Mouse (Mus musculus): Measurements from ENCODE around the gene Man1c1. TPM values are rescaled to one million over a fixed set of nuclear protein-coding genes. Genes with fewer than 3 reads are reported as not detected.
A peak's percentile ranks its signal among the peaks of the same experiment; 100 is the strongest.

The Man1c1 gene
- polyA plus RNA-seq, 1 experiment from 2014 or later: 1.5 TPM

DNA sequence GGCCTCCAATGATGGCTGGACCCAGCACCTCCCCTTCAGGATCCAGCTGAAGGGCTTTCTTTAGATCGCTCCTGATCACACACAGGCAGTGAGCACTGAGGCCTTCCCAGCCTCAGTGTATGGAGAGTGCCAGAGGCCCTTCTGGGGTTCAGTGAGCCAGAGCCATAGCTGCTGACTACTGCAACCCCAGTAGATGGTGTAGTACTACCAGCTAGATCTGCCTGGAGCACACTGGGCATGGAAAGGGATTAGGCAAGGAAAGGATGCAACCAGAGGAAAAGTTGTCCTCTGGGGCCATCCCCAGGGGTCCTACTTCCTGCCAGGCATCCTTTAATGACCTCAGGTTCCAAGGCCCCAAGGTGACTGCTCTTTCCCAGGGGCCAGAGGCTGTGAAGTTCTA, 150.5 kb downstream of the Man1c1 start:
- DNase-seq (ENCODE audit: low spot score): no peak
- Histone ChIP-seq H3K9me3 (ENCODE audit: control insufficient read depth, low read length) (no peaks in the 10 kb centered on the region), H3K4me3 (ENCODE audit: low read depth, low read length) (no peak overlapping the region), H3K27me3 (ENCODE audit: control insufficient read depth, insufficient read depth, low read length) (no peaks in the 10 kb centered on the region), H3K36me3 (ENCODE audit: control insufficient read depth, insufficient read depth, low read length) (no peaks in the 10 kb centered on the region; the same call in 1 of the 2 replicates), H3K4me1 (replicated peaks; ENCODE audit: control insufficient read depth, insufficient read depth) (0 out of 2 replicates have a peak, but pooled peaks cover 3% of the 10 kb centered on the region), H3K27ac (replicated peaks) (no peak overlapping the region), H3K9ac (ENCODE audit: low read length) (no peak overlapping the region), H3K4me2 (replicated peaks; ENCODE audit: low read depth) (no peak overlapping the region)
- 88% methylated on average over 1 of the region's 1 CpGs for WGBS
- TF ChIP-seq EP300 (optimal IDR thresholded peaks at IDR 0.05) (no peak), CTCF (IDR thresholded peaks at IDR 0.05; ENCODE audit: low read depth) (peak; percentile 43)
- ATAC-seq (ENCODE audit: low FRiP score, low TSS enrichment): no peak

DNA sequence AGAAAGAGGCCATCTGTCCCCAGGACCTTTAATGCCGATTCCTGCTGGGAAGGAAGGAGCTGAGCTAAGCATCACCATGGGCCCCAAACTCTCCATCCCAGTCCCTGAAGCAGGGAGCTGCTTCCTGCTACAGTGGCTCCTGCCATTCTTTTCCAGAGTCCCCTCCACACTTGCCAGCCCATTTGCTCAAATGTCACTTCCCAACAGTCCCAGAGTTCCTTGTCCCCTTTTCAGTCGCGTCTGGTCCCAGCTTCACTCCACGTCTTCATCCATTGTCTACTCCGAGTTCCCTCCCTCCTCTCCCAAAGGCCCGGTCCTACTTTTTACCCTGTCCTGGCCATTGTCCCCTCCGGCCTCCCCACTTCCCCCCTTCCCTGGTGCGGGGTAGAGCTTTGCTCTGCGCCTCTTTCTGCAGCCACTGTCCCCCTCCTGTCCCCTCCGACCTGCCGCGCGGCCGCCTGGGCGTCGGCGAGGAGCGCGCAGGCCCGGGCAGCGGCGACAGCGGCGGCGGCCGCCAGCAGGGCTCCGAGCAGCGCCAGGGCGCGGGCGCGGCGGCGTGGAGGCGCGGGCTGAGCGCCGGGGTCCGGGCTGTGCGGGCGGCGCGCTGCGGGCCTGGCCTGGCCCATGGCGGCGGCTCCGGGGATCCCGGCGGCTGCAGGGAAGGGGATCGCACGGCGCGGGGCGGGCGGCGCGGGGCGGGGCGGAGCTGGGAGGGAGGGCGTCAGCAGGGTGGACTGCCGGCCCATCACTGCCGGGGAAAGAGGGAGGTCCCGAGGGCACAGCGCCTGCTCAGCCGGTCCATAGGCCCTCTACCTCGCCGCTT, 152.4 kb downstream of the Man1c1 start, which contains the start of gene Selenon:
Gene Selenon (minus strand): TSS at position 673 of the 823 bp plus-strand sequence.
- DNase-seq (ENCODE audit: low spot score) (peak; percentile 72), ATAC-seq (ENCODE audit: low FRiP score, low TSS enrichment) (peak; percentile 62)
- peak within 1 kb of the TSS; percentile 54 for H3K4me3 ChIP-seq (ENCODE audit: low read depth, low read length)
- H3K9me3 ChIP-seq (ENCODE audit: control insufficient read depth, low read length): no peaks in the 10 kb centered on the region
- peak within 1 kb of the TSS; percentile 86 for H3K27ac ChIP-seq (replicated peaks)
- peak within 1 kb of the TSS; percentile 85 for H3K9ac ChIP-seq (ENCODE audit: low read length)
- 0 out of 2 replicates have a peak, but pooled peaks cover 6% of the 10 kb centered on the region for H3K4me1 ChIP-seq (replicated peaks; ENCODE audit: control insufficient read depth, insufficient read depth)
- peak within 1 kb of the TSS; percentile 87 for H3K4me2 ChIP-seq (replicated peaks; ENCODE audit: low read depth)
- H3K27me3 ChIP-seq (ENCODE audit: control insufficient read depth, insufficient read depth, low read length): no peaks in the 10 kb centered on the region
- no peak for TF ChIP-seq EP300 (optimal IDR thresholded peaks at IDR 0.05)
- TF ChIP-seq CTCF (IDR thresholded peaks at IDR 0.05; ENCODE audit: low read depth): no peak
- WGBS: under 1% methylated on average over 43 of the region's 67 CpGs
- no peaks in the 10 kb centered on the region; the same call in 1 of the 2 replicates for H3K36me3 ChIP-seq (ENCODE audit: control insufficient read depth, insufficient read depth, low read length)

DNA sequence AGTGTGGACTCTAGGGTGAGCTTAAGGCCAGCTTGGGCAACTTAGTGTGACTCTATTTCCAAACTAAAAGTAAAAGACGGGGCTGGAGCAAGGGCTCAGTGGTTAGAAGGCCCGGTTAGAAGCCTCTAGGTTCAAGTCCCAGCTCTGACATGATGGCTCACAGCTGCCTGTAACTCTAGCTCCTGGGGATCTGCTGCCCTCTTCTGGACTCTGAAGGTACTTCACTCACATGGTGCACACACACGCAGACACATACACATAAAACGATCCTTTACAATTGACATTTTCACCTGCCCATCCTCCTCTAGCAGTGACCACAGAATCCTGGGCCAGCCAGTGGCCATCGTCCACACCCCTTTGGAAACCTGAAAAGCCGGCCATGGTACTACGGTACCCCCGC, 154.2 kb downstream of the Man1c1 start:
- DNase-seq (ENCODE audit: low spot score) (no peak), ATAC-seq (ENCODE audit: low FRiP score, low TSS enrichment) (no peak)
- 0 out of 2 replicates have a peak, but pooled peaks cover 6% of the 10 kb centered on the region for H3K4me1 ChIP-seq (replicated peaks; ENCODE audit: control insufficient read depth, insufficient read depth)
- H3K9ac ChIP-seq (ENCODE audit: low read length): no peak overlapping the region
- H3K4me3 ChIP-seq (ENCODE audit: low read depth, low read length): no peak overlapping the region
- H3K36me3 ChIP-seq (ENCODE audit: control insufficient read depth, insufficient read depth, low read length): peaks cover 5% of the 10 kb centered on the region; the same call in 1 of the 2 replicates
- no peak overlapping the region for H3K27ac ChIP-seq (replicated peaks)
- H3K27me3 ChIP-seq (ENCODE audit: control insufficient read depth, insufficient read depth, low read length): no peaks in the 10 kb centered on the region
- H3K9me3 ChIP-seq (ENCODE audit: control insufficient read depth, low read length): no peaks in the 10 kb centered on the region
- no peak overlapping the region for H3K4me2 ChIP-seq (replicated peaks; ENCODE audit: low read depth)
- WGBS: 96% methylated on average over 8 of the region's 8 CpGs
- TF ChIP-seq EP300 (optimal IDR thresholded peaks at IDR 0.05) (no peak), CTCF (IDR thresholded peaks at IDR 0.05; ENCODE audit: low read depth) (peak; percentile 48)

DNA sequence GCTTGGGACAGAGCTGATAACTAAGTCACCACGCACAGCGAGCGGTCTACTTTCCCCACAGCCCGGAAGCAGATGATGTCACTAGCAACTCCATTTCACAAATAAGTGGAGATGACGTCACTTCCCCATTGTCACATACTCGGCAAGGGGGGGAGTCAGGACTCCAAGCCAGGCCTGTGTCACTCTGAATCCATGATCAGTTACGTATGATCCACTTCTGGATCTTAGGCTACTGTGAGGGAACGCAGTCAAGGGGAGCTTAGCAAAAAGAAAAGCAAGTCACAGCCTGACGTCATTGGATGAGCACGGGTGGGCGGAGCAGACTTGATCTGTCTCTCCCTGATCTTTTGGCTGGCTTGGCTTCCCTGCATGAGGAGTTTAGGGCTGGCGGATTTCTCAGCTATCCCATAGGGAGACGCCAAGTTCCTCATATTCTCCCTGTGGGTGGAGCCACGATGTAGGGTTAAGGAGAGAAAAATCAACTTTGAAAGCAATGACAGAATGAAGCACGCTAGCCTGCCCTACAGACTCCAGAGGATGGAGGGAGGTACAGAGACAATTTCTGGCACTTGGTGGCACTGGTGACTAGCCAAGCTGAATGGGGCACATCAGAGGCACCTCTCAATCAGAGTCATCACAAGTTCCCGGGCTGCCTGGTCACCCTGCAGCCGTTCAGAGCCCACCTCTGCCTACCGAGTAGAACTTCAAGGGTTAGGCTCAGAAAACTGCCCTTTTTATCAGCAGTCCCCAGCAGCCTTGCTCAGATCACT, 155.7 kb downstream of the Man1c1 start:
- Histone ChIP-seq H3K4me2 (replicated peaks; ENCODE audit: low read depth) (no peak overlapping the region), H3K4me3 (ENCODE audit: low read depth, low read length) (no peak overlapping the region), H3K9ac (ENCODE audit: low read length) (no peak overlapping the region), H3K4me1 (replicated peaks; ENCODE audit: control insufficient read depth, insufficient read depth) (0 out of 2 replicates have a peak, but pooled peaks cover 6% of the 10 kb centered on the region), H3K27me3 (ENCODE audit: control insufficient read depth, insufficient read depth, low read length) (no peaks in the 10 kb centered on the region), H3K36me3 (ENCODE audit: control insufficient read depth, insufficient read depth, low read length) (peaks cover 8% of the 10 kb centered on the region; the same call in 1 of the 2 replicates), H3K9me3 (ENCODE audit: control insufficient read depth, low read length) (no peaks in the 10 kb centered on the region), H3K27ac (replicated peaks) (0 out of 2 replicates have a peak overlapping the region, but pooled peaks have one; percentile 35)
- no peak for DNase-seq (ENCODE audit: low spot score)
- 50% methylated on average over 18 of the region's 18 CpGs for WGBS
- TF ChIP-seq CTCF (IDR thresholded peaks at IDR 0.05; ENCODE audit: low read depth): peak; percentile 15; the same call in 1 of the 2 replicates
- no peak for TF ChIP-seq EP300 (optimal IDR thresholded peaks at IDR 0.05)
- ATAC-seq (ENCODE audit: low FRiP score, low TSS enrichment): no peak

DNA sequence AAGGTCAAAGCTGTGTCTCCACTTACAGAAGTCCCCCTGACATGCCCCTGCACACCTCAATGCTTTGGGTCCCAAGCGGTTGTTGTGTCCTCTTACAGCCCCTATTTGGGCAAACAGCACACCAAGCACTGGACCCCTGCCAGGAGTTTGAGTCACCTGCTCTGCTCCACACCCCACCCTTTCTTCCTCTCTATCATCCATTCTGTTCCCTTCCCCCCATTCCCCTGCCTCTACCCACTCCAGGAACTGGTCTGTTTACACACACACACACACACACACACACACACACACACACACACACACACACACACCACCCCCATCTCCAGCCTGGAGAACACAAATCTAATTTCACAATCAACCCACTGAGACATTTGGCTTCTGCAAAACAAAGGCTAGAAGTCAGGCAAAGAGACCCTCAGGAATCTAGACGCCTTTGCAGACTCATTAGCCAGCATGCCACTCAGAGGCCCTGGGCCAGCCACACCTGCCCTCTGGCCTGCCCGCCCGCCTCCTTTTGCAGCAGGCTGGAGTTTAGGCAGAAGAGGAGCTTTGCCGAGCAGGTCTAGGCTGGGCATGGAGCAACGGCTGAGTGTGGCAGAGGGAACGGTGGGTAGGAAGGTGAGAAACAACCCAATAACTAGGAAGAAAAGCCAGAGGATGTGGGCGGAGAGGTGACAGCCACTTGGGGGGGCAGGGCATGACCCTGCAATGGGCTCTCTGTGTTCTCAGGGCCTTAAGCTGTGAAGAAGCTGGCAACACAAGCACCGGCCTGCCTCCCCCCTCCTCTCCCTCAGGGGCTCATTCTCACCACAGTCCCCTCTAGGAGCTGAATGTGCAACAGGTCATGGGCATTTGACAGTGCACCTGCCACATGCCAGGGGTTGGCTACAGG, 157.0 kb downstream of the Man1c1 start:
- TF ChIP-seq CTCF (IDR thresholded peaks at IDR 0.05; ENCODE audit: low read depth) (no peak), EP300 (optimal IDR thresholded peaks at IDR 0.05) (no peak)
- H3K27me3 ChIP-seq (ENCODE audit: control insufficient read depth, insufficient read depth, low read length): no peaks in the 10 kb centered on the region
- H3K9ac ChIP-seq (ENCODE audit: low read length): no peak overlapping the region
- peaks cover 8% of the 10 kb centered on the region; the same call in 1 of the 2 replicates for H3K36me3 ChIP-seq (ENCODE audit: control insufficient read depth, insufficient read depth, low read length)
- peak; percentile 71 for DNase-seq (ENCODE audit: low spot score)
- H3K9me3 ChIP-seq (ENCODE audit: control insufficient read depth, low read length): no peaks in the 10 kb centered on the region
- no peak overlapping the region; the same call in 1 of the 2 replicates for H3K27ac ChIP-seq (replicated peaks)
- H3K4me2 ChIP-seq (replicated peaks; ENCODE audit: low read depth): no peak overlapping the region
- 0 out of 2 replicates have a peak, but pooled peaks cover 6% of the 10 kb centered on the region for H3K4me1 ChIP-seq (replicated peaks; ENCODE audit: control insufficient read depth, insufficient read depth)
- 47% methylated on average over 9 of the region's 9 CpGs for WGBS
- ATAC-seq (ENCODE audit: low FRiP score, low TSS enrichment): peak; percentile 25; the same call in 1 of the 2 replicates
- no peak overlapping the region for H3K4me3 ChIP-seq (ENCODE audit: low read depth, low read length)
